Mouse (Mus musculus) lung, postnatal 0 days (tissue): Measurements from ENCODE around the gene Hcar2. TPM values are rescaled to one million over a fixed set of nuclear protein-coding genes. Genes with fewer than 3 reads are reported as not detected.

Source experiments
- ATAC-seq: fragments of 200-750 bp; cut with Nextera tagmentation; 2 replicates; pipeline ENCODE4 v1.8.0; 2017; ENCODE audit warnings: moderate library complexity
- DNase-seq: peaks from one replicate; pipeline ENCODE4 v3.0.0-alpha.2; 2016; ENCODE audit warnings: low spot score
- H3K27ac ChIP-seq: fragments of 300-500 bp; sonication (generic); 2 replicates; pipeline ENCODE4 v1.5.1; 2014; ENCODE audit warnings: antibody characterized with exemption, mild to moderate bottlenecking, low read length, mixed read lengths
- H3K27me3 ChIP-seq: fragments of 300-500 bp; sonication (generic); replicated peaks from 2 replicates; pipeline ENCODE4 v1.6.1; 2014; ENCODE audit warnings: low read length, mixed read lengths; ENCODE audit not compliant: insufficient read depth
- H3K36me3 ChIP-seq: fragments of 300-500 bp; sonication (generic); 2 replicates; pipeline ENCODE4 v1.6.1; 2014; ENCODE audit warnings: low read length, mixed read lengths; ENCODE audit not compliant: insufficient read depth
- H3K4me1 ChIP-seq: fragments of 300-500 bp; sonication (generic); 2 replicates; pipeline ENCODE4 v1.6.1; 2014; ENCODE audit warnings: antibody characterized with exemption, low read depth, low read length, mixed read lengths; ENCODE audit not compliant: insufficient read depth
- H3K4me2 ChIP-seq: fragments of 300-500 bp; sonication (generic); replicated peaks from 2 replicates; pipeline ENCODE4 v1.6.1; 2014; ENCODE audit warnings: low read depth, mild to moderate bottlenecking, low read length, moderate library complexity, mixed read lengths
- H3K4me3 ChIP-seq: fragments of 300-500 bp; sonication (generic); 2 replicates; pipeline ENCODE4 v1.5.1; 2014; ENCODE audit warnings: low read depth, low read length
- H3K9ac ChIP-seq: fragments of 300-500 bp; sonication (generic); replicated peaks from 2 replicates; pipeline ENCODE4 v1.6.1; 2014; ENCODE audit warnings: low read depth, mild to moderate bottlenecking
- H3K9me3 ChIP-seq: fragments of 300-500 bp; sonication (generic); 2 replicates; pipeline ENCODE4 v1.6.1; 2016; ENCODE audit warnings: low read length, mixed read lengths
- CTCF ChIP-seq: IDR thresholded peaks from 2 replicates; pipeline ENCODE4 v1.5.1; 2016; ENCODE audit warnings: antibody characterized with exemption, mild to moderate bottlenecking
- EP300 ChIP-seq: IDR thresholded peaks from 2 replicates; pipeline ENCODE4 v1.6.1; 2016; ENCODE audit warnings: antibody characterized with exemption, mild to moderate bottlenecking, control low read depth
- WGBS: fragments of 180-500 bp; shearing (Covaris S2); extraction: QIAGEN DNeasy Blood & Tissue Kit; methylation state at CpG from one replicate; pipeline ENCODE4 v1.1.7; 2014; 5-methylcytosine and 5-hydroxymethylcytosine counted together
- polyA plus RNA-seq: library from polyadenylated mRNA; unstranded; fragments of >200 nt; fragmentation: Nextera tagmentation; extraction: Ambion mirVana; gene quantifications from 2 replicates; pipeline ENCODE4 v1.2.1, GENCODE M21; 2015

Gene Hcar2
- 3.7 and 5.4 TPM in 2 replicates for polyA plus RNA-seq

DNA sequence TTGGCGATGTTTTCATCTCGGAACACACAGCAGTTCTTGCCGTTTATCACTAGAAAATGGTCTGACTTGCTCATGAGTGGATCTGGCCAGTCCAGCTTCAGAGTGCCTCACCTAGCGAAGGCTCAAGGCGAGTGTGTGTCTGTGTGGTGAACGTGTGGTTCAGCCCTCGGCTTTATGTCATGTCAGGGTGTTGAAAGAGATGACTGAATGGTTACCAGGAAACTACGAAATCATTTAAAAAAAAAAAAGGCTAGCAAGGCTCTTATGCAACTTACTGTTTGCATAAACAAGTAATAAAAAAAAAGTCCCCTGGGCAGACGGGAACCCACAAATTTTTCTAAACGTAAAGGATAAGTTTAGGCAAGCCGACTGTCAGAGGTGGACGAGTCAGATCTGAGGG, at the start of gene Hcar2:
TSS of gene Hcar2 (minus strand) at position 135 of the 400 bp plus-strand sequence.
- H3K4me2 ChIP-seq = no peak within 1 kb of the TSS
- WGBS = 57% methylated on average over 12 of the region's 12 CpGs
- H3K9ac ChIP-seq = no peak within 1 kb of the TSS
- H3K9me3 ChIP-seq = no peaks in the 10 kb centered on the region
- TF ChIP-seq CTCF = no peak
- no peaks in the 10 kb centered on the region for H3K36me3 ChIP-seq
- no peak within 1 kb of the TSS for H3K4me3 ChIP-seq
- no peak for ATAC-seq
- DNase-seq = peak; percentile 70
- no peak within 1 kb of the TSS for H3K27ac ChIP-seq
- H3K4me1 ChIP-seq = no peaks in the 10 kb centered on the region
- no peaks in the 10 kb centered on the region for H3K27me3 ChIP-seq

DNA sequence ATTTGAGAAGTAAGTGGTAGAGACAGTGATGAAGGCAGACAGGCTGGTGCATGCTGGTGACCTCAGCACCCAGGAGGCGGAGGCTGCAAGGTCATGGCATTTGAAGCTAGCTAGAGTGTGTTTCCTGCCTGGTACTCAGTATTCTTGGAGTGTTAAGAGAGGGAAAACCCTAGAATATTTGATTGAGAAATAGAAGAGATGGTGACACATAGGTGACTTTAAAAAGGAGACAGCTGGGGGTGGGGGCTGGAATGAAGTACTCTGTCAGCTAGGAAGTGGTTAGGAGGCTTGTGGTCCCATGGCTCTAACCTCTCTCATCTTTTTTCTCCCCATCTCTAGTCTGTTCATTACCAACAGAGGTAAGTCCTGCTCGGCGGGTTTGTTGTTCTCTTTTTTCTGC, 49.6 kb upstream of the Hcar2 start:
- H3K27me3 ChIP-seq = no peaks in the 10 kb centered on the region
- 82% methylated on average over 3 of the region's 3 CpGs for WGBS
- TF ChIP-seq EP300 (no peak), CTCF (no peak)
- ATAC-seq = no peak
- H3K4me3 ChIP-seq = no peak overlapping the region
- no peak overlapping the region for H3K9ac ChIP-seq
- DNase-seq = no peak
- no peak overlapping the region for H3K27ac ChIP-seq
- H3K36me3 ChIP-seq = peaks cover 9% of the 10 kb centered on the region; the same call in 1 of the 2 replicates
- H3K4me1 ChIP-seq = no peaks in the 10 kb centered on the region
- H3K9me3 ChIP-seq = no peaks in the 10 kb centered on the region
- H3K4me2 ChIP-seq = no peak overlapping the region

- Histone ChIP-seq H3K27ac (peak overlapping the region; percentile 74), H3K36me3 (no peaks in the 10 kb centered on the region), H3K27me3 (no peaks in the 10 kb centered on the region), H3K4me3 (peak overlapping the region; percentile 91), H3K4me1 (peaks cover 7% of the 10 kb centered on the region; the same call in 1 of the 2 replicates), H3K9ac (peak overlapping the region; percentile 98), H3K9me3 (no peaks in the 10 kb centered on the region), H3K4me2 (peak overlapping the region; percentile 89)
- DNase-seq (no peak), ATAC-seq (no peak)
- WGBS = 3% methylated on average over 10 of the region's 10 CpGs
- TF ChIP-seq EP300 (no peak), CTCF (no peak)
Measured at GRCm38 (mm10) chr5:123907631-123907977, 42.3 kb upstream of the Hcar2 start.

DNA sequence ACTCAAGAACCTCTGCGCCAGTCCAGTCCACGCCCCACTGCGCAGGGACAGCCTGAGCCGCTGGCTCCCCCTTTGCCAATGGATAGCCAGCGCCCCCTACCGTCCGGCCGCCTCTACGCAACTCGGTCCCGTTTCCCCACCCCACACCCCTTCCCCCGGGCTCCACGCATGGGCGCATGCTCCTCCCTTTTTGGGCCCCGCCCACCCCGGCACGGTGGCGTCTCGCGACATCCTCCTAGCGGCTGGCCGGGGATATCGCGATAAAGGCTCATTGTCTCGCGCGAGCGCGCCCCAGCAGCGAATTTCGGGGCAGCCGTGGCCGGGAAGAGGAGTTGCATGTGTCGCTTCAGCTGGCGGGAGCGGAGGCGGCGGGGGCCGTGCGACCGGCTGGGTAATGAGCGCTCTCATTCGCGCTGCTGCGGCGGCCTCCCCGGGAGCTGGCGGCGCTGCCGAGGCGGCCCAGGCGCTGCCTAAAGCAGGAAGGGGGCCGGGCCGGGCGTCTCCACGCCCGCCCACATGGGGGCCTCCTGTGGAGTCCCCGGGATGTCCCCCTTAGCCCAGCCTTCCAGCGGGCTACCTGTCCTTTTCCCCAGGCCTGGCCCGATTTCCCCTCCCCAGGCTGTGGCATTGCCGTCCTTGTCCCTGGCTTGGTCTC, 41.8 kb upstream of the Hcar2 start, which contains the start of gene Denr:
TSS of gene Denr (plus strand) at position 200 of the 655 bp plus-strand sequence.
- Histone ChIP-seq H3K4me3 (peak within 1 kb of the TSS; percentile 91), H3K4me1 (peaks cover 7% of the 10 kb centered on the region; the same call in 1 of the 2 replicates), H3K27ac (peak within 1 kb of the TSS; percentile 74), H3K36me3 (no peaks in the 10 kb centered on the region), H3K4me2 (peak within 1 kb of the TSS; percentile 89), H3K9me3 (no peaks in the 10 kb centered on the region), H3K9ac (peak within 1 kb of the TSS; percentile 98), H3K27me3 (no peaks in the 10 kb centered on the region)
- WGBS = under 1% methylated on average over 47 of the region's 61 CpGs
- TF ChIP-seq CTCF = peak; percentile 97
- peak; percentile 99 for TF ChIP-seq EP300
- DNase-seq = peak; percentile 98
- peak; percentile 97 for ATAC-seq

- Histone ChIP-seq H3K27ac (no peak overlapping the region), H3K4me3 (no peak overlapping the region), H3K4me2 (peak overlapping the region; percentile 22), H3K27me3 (no peaks in the 10 kb centered on the region), H3K9me3 (no peaks in the 10 kb centered on the region), H3K9ac (no peak overlapping the region), H3K36me3 (no peaks in the 10 kb centered on the region), H3K4me1 (peaks cover 7% of the 10 kb centered on the region; the same call in 1 of the 2 replicates)
- WGBS = 60% methylated on average over 17 of the region's 17 CpGs
- ATAC-seq (no peak), DNase-seq (peak; percentile 46)
- TF ChIP-seq EP300 = no peak
- no peak for TF ChIP-seq CTCF
Measured at GRCm38 (mm10) chr5:123906146-123906975, 41.1 kb upstream of the Hcar2 start.

DNA sequence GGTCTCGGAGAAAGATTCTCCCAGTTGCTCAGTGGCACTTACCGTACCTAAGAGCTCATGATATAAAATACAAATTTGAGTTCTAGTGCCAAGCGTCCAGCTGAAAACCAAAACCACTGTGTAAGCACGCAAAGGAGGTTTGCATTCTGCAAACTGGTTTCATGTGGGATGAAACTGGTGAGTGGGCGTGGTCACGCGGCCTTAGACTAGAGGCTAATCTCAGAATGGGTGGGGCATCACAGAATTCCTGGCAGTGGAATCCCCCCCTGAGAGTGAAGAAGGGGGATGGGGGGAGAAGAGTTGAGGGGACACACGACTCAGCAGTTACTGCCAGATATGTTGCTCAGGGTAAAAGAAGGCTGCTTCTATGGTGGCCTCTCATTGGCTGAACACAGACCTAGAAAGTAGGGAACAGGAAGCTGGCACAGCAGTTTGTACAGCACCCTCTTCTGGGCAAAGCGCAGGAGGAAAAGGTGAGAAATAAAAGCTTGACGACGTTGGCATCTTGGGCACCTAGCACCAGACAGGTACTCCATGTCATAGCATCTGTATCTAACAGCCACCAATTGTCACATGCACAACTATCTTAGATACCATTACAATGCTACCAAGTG, 38.9 kb upstream of the Hcar2 start:
- no peak for TF ChIP-seq EP300
- TF ChIP-seq CTCF = peak; percentile 42
- no peak overlapping the region for H3K4me2 ChIP-seq
- H3K9me3 ChIP-seq = no peaks in the 10 kb centered on the region
- no peak overlapping the region for H3K4me3 ChIP-seq
- H3K4me1 ChIP-seq = peaks cover 7% of the 10 kb centered on the region; the same call in 1 of the 2 replicates
- no peak overlapping the region for H3K9ac ChIP-seq
- 66% methylated on average over 11 of the region's 11 CpGs for WGBS
- no peaks in the 10 kb centered on the region for H3K27me3 ChIP-seq
- H3K36me3 ChIP-seq = no peaks in the 10 kb centered on the region
- ATAC-seq (no peak), DNase-seq (no peak)
- H3K27ac ChIP-seq = no peak overlapping the region
